Mouse (Mus musculus) midbrain, embryonic 13.5 days (tissue): Measurements from ENCODE around the gene Creb5. TPM values are rescaled to one million over a fixed set of nuclear protein-coding genes. Genes with fewer than 3 reads are reported as not detected.
A peak's percentile ranks its signal among the peaks of the same experiment; 100 is the strongest.

Experiments
- ATAC-seq: fragments of 200-750 bp; cut with Nextera tagmentation; 2 replicates; pipeline ENCODE4 v1.8.0; 2017; ENCODE audit warnings: mild to moderate bottlenecking, moderate TSS enrichment, moderate library complexity
- H3K27ac ChIP-seq: fragments of 300-500 bp; sonication (generic); 2 replicates; pipeline ENCODE4 v1.5.1; 2015; ENCODE audit warnings: inconsistent platforms, mild to moderate bottlenecking, moderate library complexity
- H3K27me3 ChIP-seq: fragments of 300-500 bp; sonication (generic); 2 replicates; pipeline ENCODE4 v1.6.1; 2015; ENCODE audit warnings: mild to moderate bottlenecking, inconsistent platforms
- H3K36me3 ChIP-seq: fragments of 300-500 bp; sonication (generic); 2 replicates; pipeline ENCODE4 v1.6.1; 2015; ENCODE audit warnings: mild to moderate bottlenecking, inconsistent platforms
- H3K4me1 ChIP-seq: fragments of 300-500 bp; sonication (generic); replicated peaks from 2 replicates; pipeline ENCODE4 v1.6.1; 2015; ENCODE audit warnings: inconsistent platforms
- H3K4me2 ChIP-seq: fragments of 300-500 bp; sonication (generic); replicated peaks from 2 replicates; pipeline ENCODE4 v1.6.1; 2015; ENCODE audit warnings: moderate library complexity, mild to moderate bottlenecking, inconsistent platforms
- H3K4me3 ChIP-seq: fragments of 300-500 bp; sonication (generic); replicated peaks from 2 replicates; pipeline ENCODE4 v1.5.1; 2015; ENCODE audit warnings: mild to moderate bottlenecking, inconsistent platforms
- H3K9ac ChIP-seq: fragments of 300-500 bp; sonication (generic); replicated peaks from 2 replicates; pipeline ENCODE4 v1.6.1; 2015; ENCODE audit warnings: mild to moderate bottlenecking, inconsistent platforms
- H3K9me3 ChIP-seq: fragments of 300-500 bp; sonication (generic); 2 replicates; pipeline ENCODE4 v1.6.1; 2016; ENCODE audit warnings: mild to moderate bottlenecking, inconsistent platforms
- WGBS: fragments of 180-500 bp; shearing (Covaris S2); methylation state at CpG from one replicate; pipeline ENCODE4 v1.1.7; 2015; 5-methylcytosine and 5-hydroxymethylcytosine counted together
- polyA plus RNA-seq: library from polyadenylated mRNA; unstranded; fragments of >200 nt; fragmentation: Nextera tagmentation; extraction: Ambion mirVana; gene quantifications from 2 replicates; pipeline ENCODE4 v1.2.1, GENCODE M21; 2015

The Creb5 gene
- polyA plus RNA-seq, 1 experiment from 2014 or later: 4.5 TPM

DNA sequence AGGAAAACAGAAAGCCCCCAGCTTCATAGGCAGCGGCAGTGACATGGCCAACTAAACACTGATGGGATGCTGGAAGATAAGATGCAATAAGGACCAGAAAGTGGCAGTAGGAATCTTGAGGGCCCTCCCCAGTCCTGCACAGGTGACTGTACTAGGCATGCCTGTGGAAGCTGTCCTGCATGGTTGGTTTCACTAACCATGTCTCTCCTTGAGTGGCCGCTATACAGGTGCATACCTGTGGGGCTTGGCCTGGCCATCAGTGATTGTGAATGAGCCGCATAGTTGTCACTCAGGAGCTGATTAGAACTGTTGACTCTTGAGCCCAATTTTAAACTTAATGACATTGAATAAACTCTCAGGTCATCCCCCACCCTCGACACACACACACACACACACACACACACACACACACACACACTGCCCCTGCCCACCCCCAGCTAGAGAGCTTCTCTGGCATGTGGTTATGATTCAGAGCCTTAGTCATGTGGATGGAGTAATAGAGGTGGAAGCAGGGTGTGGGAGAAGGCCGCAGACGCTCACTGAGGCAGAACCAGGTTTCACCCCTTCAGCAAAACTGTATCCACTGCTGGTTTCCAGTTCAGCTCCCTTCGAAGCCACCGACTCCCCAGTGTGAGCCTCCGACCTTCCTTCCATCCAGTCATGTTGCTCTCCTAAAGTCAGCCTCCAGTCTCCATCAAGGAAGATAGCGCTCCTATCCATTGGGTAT, 419.7 kb downstream of the Creb5 start:
- no peak overlapping the region for H3K9ac ChIP-seq
- WGBS: 90% methylated on average over 10 of the region's 10 CpGs

DNA sequence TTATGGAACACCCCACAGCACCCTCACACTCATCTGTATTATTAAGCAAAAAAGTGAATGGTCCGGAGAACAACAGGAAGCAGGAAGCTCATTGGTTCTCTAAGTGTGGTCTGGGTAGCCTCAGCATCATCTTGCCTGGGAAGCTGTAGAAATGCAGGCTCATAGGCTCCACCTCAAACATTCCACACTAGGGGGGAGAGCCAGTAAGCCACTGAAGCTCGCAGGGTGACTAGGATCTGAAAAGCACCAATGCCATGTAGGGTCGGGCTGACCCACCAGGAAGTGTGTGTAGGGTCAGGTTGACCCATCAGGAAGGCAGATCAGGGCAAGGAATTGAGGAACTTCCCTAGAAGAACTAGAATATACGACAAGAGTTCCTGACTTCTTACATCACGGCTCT, 420.7 kb downstream of the Creb5 start:
- no peaks in the 10 kb centered on the region for H3K4me1 ChIP-seq
- 75% methylated on average over 5 of the region's 5 CpGs for WGBS
- no peak overlapping the region for H3K4me3 ChIP-seq
- no peaks in the 10 kb centered on the region for H3K27me3 ChIP-seq
- no peaks in the 10 kb centered on the region for H3K36me3 ChIP-seq
- H3K9ac ChIP-seq: no peak overlapping the region
- no peaks in the 10 kb centered on the region for H3K9me3 ChIP-seq
- H3K27ac ChIP-seq: no peak overlapping the region
- H3K4me2 ChIP-seq: no peak overlapping the region
- ATAC-seq: no peak

More for the DNA sequence above, 419.7 kb downstream of the Creb5 start:
- Histone ChIP-seq H3K27me3 (no peaks in the 10 kb centered on the region), H3K36me3 (no peaks in the 10 kb centered on the region), H3K9me3 (no peaks in the 10 kb centered on the region), H3K4me3 (no peak overlapping the region), H3K4me1 (no peaks in the 10 kb centered on the region), H3K4me2 (no peak overlapping the region), H3K27ac (no peak overlapping the region)
- ATAC-seq: no peak

DNA sequence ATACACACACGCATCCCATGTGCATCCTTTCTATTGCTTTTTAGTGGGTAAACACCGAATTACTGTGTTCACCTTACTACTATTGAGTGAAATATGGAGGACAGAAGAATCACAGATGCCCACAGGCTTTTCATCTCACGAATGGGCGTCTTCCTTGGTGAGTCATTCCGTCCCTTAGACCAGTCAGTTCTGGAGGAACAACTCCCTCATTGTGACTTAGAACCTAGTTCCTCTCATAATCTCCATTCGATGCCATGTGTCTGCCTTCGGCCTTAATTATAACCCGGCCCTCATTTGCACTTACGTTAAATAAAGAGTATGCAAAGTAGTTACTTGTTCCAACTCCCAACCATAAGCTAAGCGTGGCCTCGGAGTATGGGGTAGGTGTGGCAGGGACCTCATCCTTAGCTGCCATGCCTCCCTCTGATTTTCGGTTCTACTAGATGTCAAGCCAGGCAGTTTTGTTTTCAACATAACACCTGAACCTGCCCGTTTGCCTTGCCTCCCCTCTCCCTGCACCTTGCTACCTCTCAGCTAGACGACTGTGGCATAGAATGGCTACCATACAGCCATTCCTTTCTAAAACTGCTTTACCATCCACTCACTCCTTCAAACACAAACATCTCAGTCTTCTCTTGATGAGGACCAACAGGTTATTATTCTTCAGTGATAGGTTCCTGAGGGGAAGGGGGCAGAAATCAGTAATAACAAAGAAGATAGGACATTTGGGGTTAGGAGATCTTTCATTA, 422.8 kb downstream of the Creb5 start:
- Histone ChIP-seq H3K4me2 (no peak overlapping the region), H3K36me3 (no peaks in the 10 kb centered on the region), H3K9me3 (no peaks in the 10 kb centered on the region), H3K4me1 (no peaks in the 10 kb centered on the region), H3K4me3 (no peak overlapping the region), H3K27me3 (no peaks in the 10 kb centered on the region), H3K27ac (no peak overlapping the region), H3K9ac (no peak overlapping the region)
- WGBS: 91% methylated on average over 14 of the region's 14 CpGs
- no peak for ATAC-seq

DNA sequence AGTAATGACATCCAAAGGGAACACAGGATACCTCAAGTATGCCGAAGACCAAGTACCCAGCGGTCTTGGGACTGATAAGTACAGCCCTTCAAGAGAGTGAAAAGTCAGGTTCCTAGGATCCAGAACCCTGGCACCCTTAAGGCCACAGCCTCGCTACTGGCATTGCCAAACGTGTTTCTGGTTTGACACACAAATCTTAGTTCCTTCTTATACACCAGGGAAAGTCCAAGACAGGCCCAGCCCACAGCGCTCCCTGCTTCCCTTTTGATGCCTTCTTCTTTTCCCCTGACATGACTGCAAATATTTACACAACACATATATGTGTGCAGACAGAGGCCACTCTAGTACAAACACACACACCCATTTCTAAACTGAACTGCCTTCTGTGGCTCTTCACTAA, 423.5 kb downstream of the Creb5 start:
- Histone ChIP-seq H3K4me1 (no peaks in the 10 kb centered on the region), H3K27ac (no peak overlapping the region), H3K4me3 (no peak overlapping the region), H3K9ac (no peak overlapping the region), H3K36me3 (no peaks in the 10 kb centered on the region), H3K4me2 (no peak overlapping the region), H3K27me3 (no peaks in the 10 kb centered on the region), H3K9me3 (no peaks in the 10 kb centered on the region)
- ATAC-seq: no peak
- 89% methylated on average over 5 of the region's 5 CpGs for WGBS

DNA sequence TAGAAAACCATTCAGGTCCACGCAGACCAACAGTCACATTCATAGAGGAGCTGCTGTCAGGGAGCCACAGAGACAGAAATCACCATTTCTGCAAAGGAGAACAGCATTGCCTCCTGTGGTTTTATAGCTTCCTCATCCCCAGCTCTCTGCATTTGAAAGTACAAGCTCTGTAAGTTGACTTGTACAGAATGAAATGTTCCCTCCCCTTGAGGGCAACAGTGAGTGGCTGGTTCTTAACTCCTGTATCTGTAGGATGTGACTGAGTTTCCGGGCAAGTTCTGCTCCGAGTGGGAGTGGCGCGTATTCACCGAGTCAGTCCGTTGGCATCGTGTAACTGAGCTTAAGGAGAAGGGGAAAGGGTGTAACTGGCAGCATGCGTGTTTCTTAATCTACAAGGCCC, 426.1 kb downstream of the Creb5 start:
- H3K27ac ChIP-seq: no peak overlapping the region
- no peak overlapping the region for H3K9ac ChIP-seq
- H3K27me3 ChIP-seq: no peaks in the 10 kb centered on the region
- H3K4me2 ChIP-seq: no peak overlapping the region
- H3K4me1 ChIP-seq: no peaks in the 10 kb centered on the region
- no peaks in the 10 kb centered on the region for H3K9me3 ChIP-seq
- H3K36me3 ChIP-seq: no peaks in the 10 kb centered on the region
- no peak for ATAC-seq
- WGBS: 77% methylated on average over 9 of the region's 9 CpGs
- no peak overlapping the region for H3K4me3 ChIP-seq

DNA sequence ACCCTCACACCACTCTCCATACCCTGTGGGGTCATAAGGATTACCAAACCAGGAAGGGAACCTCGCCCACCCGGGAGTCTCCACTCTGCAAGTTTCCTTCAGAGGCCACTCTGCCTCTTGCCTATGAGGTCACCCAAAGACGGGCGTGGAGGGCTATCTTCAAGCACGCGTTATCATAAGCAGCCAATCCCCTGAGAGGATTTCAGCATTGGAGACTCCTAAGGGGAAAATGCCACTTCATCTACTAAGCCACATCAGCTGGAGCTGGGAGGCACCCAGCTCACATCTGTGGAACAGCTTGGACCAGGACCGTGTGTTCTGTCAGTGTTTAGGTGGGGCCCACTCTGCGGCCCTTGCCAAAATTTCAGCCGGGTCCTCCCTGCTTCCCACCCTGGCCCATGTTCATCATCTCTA, 427.8 kb downstream of the Creb5 start:
- H3K4me1 ChIP-seq: no peaks in the 10 kb centered on the region
- H3K4me3 ChIP-seq: no peak overlapping the region
- 95% methylated on average over 9 of the region's 9 CpGs for WGBS
- H3K27me3 ChIP-seq: no peaks in the 10 kb centered on the region
- no peak for ATAC-seq
- no peak overlapping the region for H3K9ac ChIP-seq
- no peaks in the 10 kb centered on the region for H3K9me3 ChIP-seq
- H3K36me3 ChIP-seq: no peaks in the 10 kb centered on the region
- no peak overlapping the region for H3K27ac ChIP-seq
- no peak overlapping the region for H3K4me2 ChIP-seq

DNA sequence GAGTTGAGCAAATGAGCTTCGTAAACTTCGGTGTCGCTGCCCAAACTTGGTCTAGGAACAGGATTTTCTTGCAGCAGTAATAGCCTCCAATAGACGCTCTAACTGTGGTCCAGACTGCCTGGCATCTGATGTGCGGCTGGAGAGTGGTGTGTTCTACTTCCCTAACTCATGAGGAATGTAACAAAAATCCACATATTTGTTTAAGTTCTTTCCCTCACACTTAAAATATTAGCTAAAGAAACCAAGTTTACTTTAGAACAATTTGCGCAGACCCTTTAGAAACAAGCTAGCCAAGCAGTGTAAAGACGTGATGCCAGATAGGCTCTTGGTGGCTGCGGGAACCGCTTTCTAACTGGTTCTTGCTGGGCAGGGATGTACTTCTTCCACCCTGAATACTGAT, 428.9 kb downstream of the Creb5 start:
- H3K4me1 ChIP-seq: no peaks in the 10 kb centered on the region
- H3K9ac ChIP-seq: no peak overlapping the region
- no peak overlapping the region for H3K4me3 ChIP-seq
- no peaks in the 10 kb centered on the region for H3K36me3 ChIP-seq
- ATAC-seq: no peak
- 91% methylated on average over 9 of the region's 9 CpGs for WGBS
- H3K9me3 ChIP-seq: no peaks in the 10 kb centered on the region
- no peak overlapping the region for H3K27ac ChIP-seq
- no peaks in the 10 kb centered on the region for H3K27me3 ChIP-seq
- no peak overlapping the region for H3K4me2 ChIP-seq

DNA sequence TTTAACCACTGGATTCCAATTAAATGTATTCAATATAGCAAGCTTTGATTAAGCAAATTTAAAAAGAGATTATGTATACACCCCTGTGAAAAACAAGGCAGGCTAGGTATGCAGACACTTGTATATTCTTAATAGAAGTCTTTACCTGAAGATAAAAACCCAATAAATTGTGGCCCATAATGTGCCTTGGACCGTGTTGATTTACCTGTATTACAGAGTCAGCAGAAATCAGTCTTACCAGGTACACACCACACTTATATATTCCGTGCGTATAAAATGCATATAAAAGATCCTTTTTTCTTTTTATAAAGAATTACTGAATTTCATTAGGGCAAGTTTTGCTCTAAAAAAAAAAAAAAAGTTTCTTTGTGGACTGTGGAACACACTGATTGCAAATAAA, 432.9 kb downstream of the Creb5 start:
- 91% methylated on average over 3 of the region's 3 CpGs for WGBS
- no peaks in the 10 kb centered on the region for H3K36me3 ChIP-seq
- no peak overlapping the region for H3K9ac ChIP-seq
- no peak overlapping the region for H3K4me3 ChIP-seq
- H3K4me1 ChIP-seq: no peaks in the 10 kb centered on the region
- H3K4me2 ChIP-seq: no peak overlapping the region
- no peak overlapping the region for H3K27ac ChIP-seq
- no peak for ATAC-seq
- no peaks in the 10 kb centered on the region for H3K9me3 ChIP-seq
- 0 out of 2 replicates have a peak, but pooled peaks cover 4% of the 10 kb centered on the region for H3K27me3 ChIP-seq

DNA sequence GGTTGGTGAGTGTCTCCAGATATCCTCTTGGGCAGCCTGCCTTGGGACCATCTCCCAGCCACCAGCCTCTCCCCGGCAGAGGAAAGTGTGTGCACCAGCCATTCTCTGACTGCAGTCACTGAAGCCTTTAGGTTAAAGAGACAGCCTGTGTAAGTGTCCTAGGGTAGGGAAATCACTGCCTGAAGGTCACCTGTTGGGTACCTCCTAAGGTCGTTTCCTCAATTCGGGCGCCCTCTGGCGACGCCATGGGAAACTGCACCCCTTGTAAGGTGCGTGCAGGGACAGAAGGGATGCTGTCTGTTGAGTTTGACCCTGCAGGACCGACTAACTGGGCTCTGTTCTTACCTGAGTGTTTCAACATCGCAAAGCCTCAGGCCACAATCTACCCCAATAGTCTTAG, 434.5 kb downstream of the Creb5 start:
- H3K4me3 ChIP-seq: no peak overlapping the region
- no peaks in the 10 kb centered on the region for H3K9me3 ChIP-seq
- no peaks in the 10 kb centered on the region for H3K4me1 ChIP-seq
- no peaks in the 10 kb centered on the region for H3K36me3 ChIP-seq
- 0 out of 2 replicates have a peak, but pooled peaks cover 5% of the 10 kb centered on the region for H3K27me3 ChIP-seq
- WGBS: 16% methylated on average over 9 of the region's 9 CpGs
- peak; percentile 30; the same call in 1 of the 2 replicates for ATAC-seq
- no peak overlapping the region for H3K27ac ChIP-seq
- H3K9ac ChIP-seq: no peak overlapping the region
- no peak overlapping the region for H3K4me2 ChIP-seq

DNA sequence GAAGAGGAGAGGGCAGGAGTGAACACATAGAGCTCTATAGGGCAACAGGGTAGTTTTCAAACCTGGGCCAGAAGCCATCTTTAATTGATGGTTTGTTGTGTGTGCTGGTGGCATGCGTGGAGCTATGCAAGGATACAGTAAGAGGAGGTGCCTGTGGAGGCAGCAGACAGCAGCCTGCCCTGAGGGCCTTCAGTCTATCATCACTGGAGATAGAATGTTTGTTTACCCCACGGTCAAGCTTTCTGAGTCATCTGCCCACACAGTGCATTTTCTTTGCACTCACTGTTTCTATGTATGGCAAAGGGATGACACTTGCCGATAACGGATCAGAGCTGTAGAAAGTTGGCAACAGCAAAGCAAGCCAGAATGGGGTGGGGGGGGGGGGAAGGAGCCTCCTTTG, 435.6 kb downstream of the Creb5 start:
- Histone ChIP-seq H3K4me3 (no peak overlapping the region), H3K27ac (no peak overlapping the region), H3K9ac (no peak overlapping the region), H3K4me1 (no peaks in the 10 kb centered on the region), H3K36me3 (no peaks in the 10 kb centered on the region), H3K9me3 (no peaks in the 10 kb centered on the region), H3K4me2 (no peak overlapping the region), H3K27me3 (0 out of 2 replicates have a peak, but pooled peaks cover 5% of the 10 kb centered on the region)
- WGBS: 91% methylated on average over 4 of the region's 4 CpGs
- ATAC-seq: no peak

DNA sequence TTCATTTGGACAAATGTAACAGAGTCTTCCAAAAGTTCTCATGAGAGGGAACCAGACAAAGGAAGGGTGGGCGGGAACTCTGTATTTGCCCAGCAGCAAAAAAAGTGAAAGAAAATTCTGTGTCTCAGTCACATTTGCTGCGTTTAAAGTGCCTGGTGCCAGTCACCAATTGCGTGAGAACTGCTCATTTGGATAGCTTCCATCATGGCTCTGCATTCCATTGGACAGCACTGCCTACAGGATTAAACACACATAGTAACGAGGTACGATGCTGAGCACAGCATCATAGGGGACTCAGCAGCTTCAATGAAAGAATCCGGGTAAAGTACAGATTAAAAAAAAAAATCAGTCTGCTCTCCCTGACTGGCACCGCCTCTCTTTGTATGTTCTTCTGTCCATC, 443.4 kb downstream of the Creb5 start:
- H3K36me3 ChIP-seq: no peaks in the 10 kb centered on the region
- no peaks in the 10 kb centered on the region for H3K4me1 ChIP-seq
- no peak for ATAC-seq
- H3K4me3 ChIP-seq: no peak overlapping the region
- H3K9ac ChIP-seq: no peak overlapping the region
- no peak overlapping the region for H3K4me2 ChIP-seq
- H3K27ac ChIP-seq: no peak overlapping the region
- H3K9me3 ChIP-seq: no peaks in the 10 kb centered on the region
- 79% methylated on average over 7 of the region's 7 CpGs for WGBS
- H3K27me3 ChIP-seq: no peaks in the 10 kb centered on the region

DNA sequence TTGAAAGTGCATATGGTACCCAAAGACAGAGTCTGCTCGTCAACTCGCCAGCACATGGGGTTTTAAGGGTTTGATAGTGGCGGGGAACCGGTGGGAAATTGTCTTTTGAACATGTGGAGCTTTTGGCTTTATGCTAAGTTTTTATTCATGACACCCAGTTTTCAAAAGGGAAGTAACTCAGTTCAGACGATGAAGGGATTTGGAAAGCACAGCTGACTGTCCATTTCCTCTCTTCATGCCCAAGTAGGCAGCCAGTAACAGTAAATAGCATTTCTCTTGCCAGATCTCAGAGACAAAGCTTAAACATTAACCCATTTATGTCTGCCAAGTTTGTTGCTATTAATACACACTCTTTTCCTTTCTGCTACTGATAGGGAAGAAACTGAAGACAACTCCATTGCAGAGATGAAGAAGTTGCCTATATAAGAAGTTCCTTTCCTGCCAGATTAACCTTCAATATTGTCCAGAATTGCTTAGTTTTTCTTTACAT, 444.0 kb downstream of the Creb5 start:
- no peak overlapping the region for H3K9ac ChIP-seq
- H3K4me3 ChIP-seq: no peak overlapping the region
- no peaks in the 10 kb centered on the region for H3K4me1 ChIP-seq
- H3K36me3 ChIP-seq: no peaks in the 10 kb centered on the region
- H3K27ac ChIP-seq: no peak overlapping the region
- H3K27me3 ChIP-seq: no peaks in the 10 kb centered on the region
- no peak for ATAC-seq
- H3K4me2 ChIP-seq: no peak overlapping the region
- H3K9me3 ChIP-seq: no peaks in the 10 kb centered on the region
- 84% methylated on average over 5 of the region's 5 CpGs for WGBS
